Mouse (Mus musculus) mouse embryonic stem cell (cell line): ENCODE results near the gene Cideb.

ENCODE experiments used
- in situ Hi-C, 2 experiments: fragments of 300-500 bp; cut with MboI; formaldehyde crosslinking; loops; 1 replicate in 1 of 2; 3 replicates in 1 of 2; pipeline ENCODE4 v1.14.3; 2019 to 2020; ENCODE audit warnings: low sequenced_read_pairs in 2 of 2, low pct_unique_long_range_greater_than_20kb in 1 of 2, mixed read lengths in 1 of 2; ENCODE audit not compliant: unreplicated experiment in 1 of 2

Cideb gene

DNA sequence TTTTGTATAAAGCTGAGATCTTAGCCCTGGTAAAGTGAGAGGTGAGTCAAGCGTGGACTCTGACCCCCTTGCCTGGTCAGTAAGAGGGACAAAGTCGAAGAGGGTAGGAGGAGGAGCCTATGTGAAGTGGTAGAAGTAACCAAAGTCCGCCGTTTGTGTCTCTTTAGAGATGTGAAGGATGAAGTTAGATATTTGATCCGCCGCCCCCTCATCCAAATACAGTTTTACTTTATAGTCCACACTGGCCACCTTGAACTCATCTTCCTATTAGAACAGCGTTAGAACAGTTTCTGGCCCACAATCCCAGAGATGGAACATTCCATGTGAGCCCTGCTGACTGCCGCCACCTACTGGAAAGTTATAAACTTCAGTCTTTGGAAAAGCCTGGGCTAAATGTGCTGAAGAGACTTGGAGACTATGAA, at the start of gene Cideb:
Gene Cideb, minus strand, starts transcription at position 96 of the 422 bp plus-strand sequence.
- in situ Hi-C loops, result no loop called here

DNA sequence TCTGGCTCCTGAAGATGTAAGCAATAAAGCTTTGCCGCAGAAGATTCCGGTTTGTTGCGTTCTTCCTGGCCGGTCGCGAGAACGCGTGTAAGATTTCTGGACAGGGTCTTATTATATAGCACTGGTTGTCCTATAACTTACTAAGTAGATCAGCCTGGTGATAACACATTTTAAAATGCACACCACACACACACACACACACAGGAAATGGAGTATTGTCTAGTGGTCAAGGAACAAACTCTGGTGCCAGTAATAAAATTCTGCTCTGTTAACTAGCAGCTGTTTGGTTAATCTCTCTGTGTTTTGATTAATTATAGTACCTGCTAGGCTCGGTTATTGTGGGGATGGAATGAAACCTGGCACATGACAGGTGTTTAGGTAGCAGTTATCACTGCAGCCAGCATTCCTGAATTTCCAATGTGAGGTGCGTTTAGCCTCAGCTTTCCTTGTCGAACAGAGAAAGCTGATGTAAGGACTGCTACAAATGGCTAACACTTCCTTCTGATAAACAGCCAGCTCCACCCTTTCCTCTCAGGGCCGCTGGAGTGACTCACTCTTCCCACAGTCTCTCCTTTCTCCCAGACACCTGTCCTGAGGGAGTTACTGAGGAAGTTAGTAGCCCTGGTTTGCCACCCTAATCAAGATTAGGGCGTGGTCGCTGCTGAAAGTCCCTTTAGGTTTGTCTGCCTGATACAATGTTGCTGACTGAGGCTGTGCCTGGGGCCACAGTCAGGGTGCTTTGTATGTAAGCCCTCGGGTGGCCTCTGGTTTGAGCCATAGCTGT, 37.3 kb upstream of the Cideb start:
- in situ Hi-C loops, result no loop called here

DNA sequence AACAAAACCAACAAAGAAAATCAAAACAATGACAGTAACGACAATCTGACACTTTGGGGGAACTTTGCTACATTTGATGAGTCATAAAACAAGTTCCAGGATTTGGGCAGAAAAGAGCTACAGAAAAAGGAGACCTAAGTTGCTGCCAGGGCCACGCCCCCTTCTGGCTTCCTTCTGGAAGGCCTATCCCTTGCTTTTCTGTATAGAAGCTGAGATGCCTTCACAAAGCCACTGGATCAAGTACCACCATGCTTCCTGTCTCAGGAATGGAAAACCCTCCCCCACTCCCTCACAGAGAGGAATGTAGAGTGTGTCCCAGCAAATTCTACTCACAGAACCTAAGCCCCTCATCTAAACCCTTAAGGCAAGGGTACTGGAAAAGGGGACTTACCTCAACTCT, 35.7 kb upstream of the Cideb start:
- in situ Hi-C loops, result no loop called here

DNA sequence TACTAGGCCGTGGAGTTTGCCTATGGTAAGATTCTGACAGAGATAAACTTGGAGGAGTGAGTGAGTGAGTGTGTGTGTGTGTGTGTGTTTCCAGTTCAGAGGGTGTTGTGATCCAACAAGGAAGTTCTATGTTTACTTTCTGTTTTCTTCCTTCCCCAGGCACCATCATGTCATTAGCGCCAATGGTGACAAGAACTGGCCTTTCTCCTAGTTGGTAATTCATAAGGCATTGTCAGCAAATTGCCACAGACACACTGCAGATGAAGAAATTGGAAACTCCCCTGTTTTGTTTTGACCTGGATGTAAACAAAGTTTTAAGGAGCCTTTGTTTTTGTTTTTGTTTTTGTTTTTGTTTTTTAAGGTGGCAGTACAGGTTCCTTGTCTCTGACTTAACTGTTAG, 35.2 kb upstream of the Cideb start:
- in situ Hi-C loops, result no loop called here

DNA sequence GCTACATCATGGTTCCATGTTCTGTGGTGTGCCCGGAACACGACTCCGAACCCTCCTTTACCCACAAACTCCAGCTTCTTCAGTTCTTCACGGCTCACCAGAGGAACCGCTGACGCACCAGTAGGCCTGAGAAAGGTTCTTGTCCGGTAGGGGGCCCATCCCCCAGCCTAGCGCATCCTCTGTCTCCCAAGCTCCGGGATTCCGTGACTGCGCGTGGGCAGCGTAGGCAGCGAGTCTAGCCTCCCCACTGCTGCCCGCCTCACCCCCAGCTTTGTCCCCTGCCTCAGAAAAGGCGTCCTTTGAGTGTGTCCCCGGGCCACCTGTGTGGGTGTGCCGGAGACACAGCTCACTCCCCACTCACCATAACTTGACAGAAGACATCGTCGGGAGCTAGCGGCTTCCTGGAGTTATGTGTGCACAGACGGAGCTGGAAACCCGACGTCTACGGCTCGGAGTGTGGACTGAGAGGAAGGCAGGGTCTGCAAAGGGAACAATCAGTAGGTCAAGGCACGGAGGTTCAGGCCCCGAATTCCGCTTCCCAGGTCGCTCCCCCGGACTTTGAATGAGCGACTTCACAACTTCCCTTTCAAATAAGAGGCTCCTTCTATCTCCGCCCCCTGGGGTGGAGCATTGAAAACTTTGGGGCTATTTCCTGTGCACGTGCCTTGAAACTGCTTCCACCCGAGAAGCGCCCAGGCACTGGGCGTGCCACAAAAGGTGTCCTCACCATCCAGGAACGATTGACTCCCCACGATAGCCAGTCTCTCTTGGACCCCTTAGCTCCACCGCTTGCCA, 30.2 kb upstream of the Cideb start, which contains the start of gene Ripk3:
Gene Ripk3, minus strand, starts transcription at position 610 of the 795 bp plus-strand sequence.
- in situ Hi-C loops, result no loop called here

GRCm38 (mm10) chr14:55787731-55788130, 29.5 kb upstream of the Cideb start:
- in situ Hi-C loops, result no loop called here

- in situ Hi-C loops, result no loop called here
These were observed 26.9 kb upstream of the Cideb start for GRCm38 (mm10) chr14:55785195-55785594.

GRCm38 (mm10) chr14:55783958-55784235, 25.6 kb upstream of the Cideb start, which contains the start of gene Adcy4:
TSS of gene Adcy4 (minus strand) at chr14:55784095.
- in situ Hi-C loops, result no loop called here

- in situ Hi-C loops, result no loop called here
These were observed 25.1 kb upstream of the Cideb start for GRCm38 (mm10) chr14:55783171-55783957.

DNA sequence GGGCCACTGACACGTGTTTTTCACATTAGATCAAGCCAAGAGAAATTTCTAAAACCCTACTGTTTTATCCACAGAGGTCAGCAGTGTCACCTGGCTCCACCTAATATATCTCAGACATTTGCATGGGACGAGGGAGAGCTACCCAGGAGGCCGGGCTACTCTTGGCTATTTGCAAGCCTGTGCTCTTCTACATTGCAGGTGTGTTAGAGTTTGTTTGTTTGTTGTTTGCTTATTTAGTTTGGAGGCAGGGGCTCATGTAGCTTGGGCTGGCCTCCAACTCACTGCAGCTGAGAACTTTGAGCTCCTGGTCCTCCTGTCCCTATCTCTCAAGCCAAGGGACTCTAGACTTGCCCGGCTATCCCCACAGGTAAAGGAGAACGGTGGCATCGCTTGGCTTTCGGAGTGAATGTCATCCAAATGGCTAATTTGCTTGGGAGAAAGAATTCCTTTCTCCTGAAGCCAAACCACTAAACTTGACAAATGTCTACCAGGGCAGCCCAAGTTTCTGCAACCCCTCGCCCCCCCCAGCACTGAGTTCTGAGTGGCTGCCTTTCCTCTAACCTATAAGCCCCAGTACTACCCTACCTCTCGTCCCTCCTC, 24.2 kb upstream of the Cideb start:
- in situ Hi-C loops, result no loop called here

GRCm38 (mm10) chr14:55781310-55781709, 23.1 kb upstream of the Cideb start:
- in situ Hi-C loops, result no loop called here

DNA sequence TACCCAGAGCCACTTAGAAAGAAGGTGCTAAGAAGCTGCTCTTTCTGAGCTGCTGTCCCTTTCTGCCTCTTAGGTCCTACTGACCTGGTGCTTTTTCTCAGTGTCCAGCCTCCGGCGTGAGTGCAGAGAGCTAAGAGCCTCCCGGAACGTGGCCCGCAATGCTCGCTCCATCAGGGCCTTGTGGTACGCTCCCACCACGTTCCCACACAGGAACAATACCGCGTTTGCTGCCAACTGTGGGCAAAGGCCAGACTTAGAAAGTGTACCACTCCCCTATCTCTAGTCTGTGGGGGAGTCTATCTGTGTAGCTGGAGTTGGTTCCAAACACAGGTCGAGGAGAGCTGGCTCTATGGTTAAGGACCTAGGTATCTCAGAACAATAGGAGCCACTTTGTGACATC, 22.5 kb upstream of the Cideb start:
- in situ Hi-C loops, result no loop called here

- in situ Hi-C loops, result no loop called here
These were observed 21.4 kb upstream of the Cideb start for GRCm38 (mm10) chr14:55779656-55780055.

GRCm38 (mm10) chr14:55778686-55779085, 20.4 kb upstream of the Cideb start:
- in situ Hi-C loops, result no loop called here

DNA sequence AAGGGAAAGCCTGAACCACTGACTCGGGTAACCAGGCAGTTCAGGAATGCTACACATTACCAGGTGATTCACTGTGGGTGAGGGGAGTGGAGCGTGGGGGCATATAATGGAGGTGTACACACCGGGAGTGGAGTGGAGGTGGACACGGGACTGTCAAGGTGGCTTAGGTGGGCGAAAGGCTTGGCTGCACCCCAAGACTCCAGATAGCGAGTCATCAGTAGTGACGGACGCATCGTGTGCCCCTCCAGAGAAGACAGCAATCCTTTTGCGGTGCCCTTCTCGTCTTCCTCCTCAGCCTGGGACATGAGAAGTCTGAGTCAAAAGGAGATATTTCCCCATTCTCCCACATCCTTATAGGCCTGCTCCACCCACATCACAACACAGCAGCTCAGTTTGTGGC, 19.5 kb upstream of the Cideb start:
- in situ Hi-C loops, result no loop called here

- in situ Hi-C loops, result no loop called here
These were observed 18.9 kb upstream of the Cideb start for GRCm38 (mm10) chr14:55777176-55777575.

GRCm38 (mm10) chr14:55776711-55777110, 18.5 kb upstream of the Cideb start:
- in situ Hi-C loops, result no loop called here

GRCm38 (mm10) chr14:55769087-55769703, 10.9 kb upstream of the Cideb start:
- in situ Hi-C loops, result no loop called here
